Mouse (Mus musculus) thymus, adult 2 months (tissue): ENCODE measurements at regions not wholly inside any gene's neighbourhood (a gene's known extent, or its start where the extent isn't known, plus 50 kb on each side); places are given as distances from the start of the nearest gene placed in this dataset.

Experiments
- DNase-seq: peaks from one replicate; pipeline ENCODE4 v3.0.0; 2021
- H3K27ac ChIP-seq: fragments of 200-500 bp; 2 replicates; pipeline ENCODE4 v1.5.1; 2012; ENCODE audit warnings: low read length, control low read depth; ENCODE audit not compliant: control insufficient read depth, insufficient read depth
- H3K27me3 ChIP-seq: fragments of 200-500 bp; 2 replicates; pipeline ENCODE4 v1.6.1; 2012; ENCODE audit warnings: mild to moderate bottlenecking, low read length, moderate library complexity, mixed read lengths; ENCODE audit not compliant: control insufficient read depth, insufficient read depth
- H3K36me3 ChIP-seq: fragments of 200-500 bp; 2 replicates; pipeline ENCODE4 v1.6.1; 2012; ENCODE audit warnings: mild to moderate bottlenecking, low read length, moderate library complexity; ENCODE audit not compliant: control insufficient read depth, insufficient read depth
- H3K4me1 ChIP-seq: fragments of 200-500 bp; replicated peaks from 2 replicates; pipeline ENCODE4 v1.6.1; 2012; ENCODE audit warnings: low read length; ENCODE audit not compliant: control insufficient read depth, insufficient read depth
- H3K4me3 ChIP-seq: fragments of 200-500 bp; 2 replicates; pipeline ENCODE4 v1.5.1; 2012; ENCODE audit warnings: mild to moderate bottlenecking, low read length, control low read depth, moderate library complexity; ENCODE audit not compliant: control insufficient read depth, insufficient read depth
- CTCF ChIP-seq: fragments of 200-500 bp; IDR thresholded peaks from 2 replicates; pipeline ENCODE4 v1.5.1; 2012; ENCODE audit warnings: mild to moderate bottlenecking, control low read depth, low read length, moderate library complexity, borderline replicate concordance; ENCODE audit not compliant: control insufficient read depth, poor library complexity, insufficient read depth; ENCODE audit errors: extremely low read depth
- POLR2A ChIP-seq: fragments of 200-500 bp; IDR thresholded peaks from 2 replicates; pipeline ENCODE4 v1.6.1; 2012; ENCODE audit warnings: mild to moderate bottlenecking, low read length, control low read depth, moderate library complexity; ENCODE audit not compliant: control insufficient read depth, poor library complexity, insufficient read depth; ENCODE audit errors: extremely low read depth
- WGBS: fragments of 180-500 bp; shearing (Covaris S2); methylation state at CpG from one replicate; pipeline ENCODE4 v1.1.7; 2018; 5-methylcytosine and 5-hydroxymethylcytosine counted together

- Histone ChIP-seq H3K4me3 (no peak overlapping the region), H3K27me3 (no peaks in the 10 kb centered on the region), H3K27ac (no peak overlapping the region), H3K36me3 (no peaks in the 10 kb centered on the region), H3K4me1 (no peaks in the 10 kb centered on the region)
- DNase-seq: no peak
- no peak for TF ChIP-seq POLR2A
- no peak for TF ChIP-seq CTCF
- 94% methylated on average over 7 of the region's 7 CpGs for WGBS
Observed at GRCm38 (mm10) chr3:36329631-36330030, 107.5 kb upstream of the Qrfpr start.

GRCm38 (mm10) chr3:36328927-36329326 is 106.8 kb upstream of the Qrfpr start:
- Histone ChIP-seq H3K36me3 (no peaks in the 10 kb centered on the region), H3K27me3 (no peaks in the 10 kb centered on the region), H3K4me1 (no peaks in the 10 kb centered on the region), H3K27ac (no peak overlapping the region), H3K4me3 (no peak overlapping the region)
- DNase-seq: no peak
- TF ChIP-seq POLR2A (no peak), CTCF (no peak)
- WGBS: 77% methylated on average over 2 of the region's 2 CpGs

- Histone ChIP-seq H3K4me3 (no peak overlapping the region), H3K4me1 (no peaks in the 10 kb centered on the region), H3K27ac (no peak overlapping the region), H3K27me3 (no peaks in the 10 kb centered on the region), H3K36me3 (no peaks in the 10 kb centered on the region)
- TF ChIP-seq POLR2A (no peak), CTCF (no peak)
- DNase-seq: no peak
Observed at GRCm38 (mm10) chr3:36318635-36319034, 96.5 kb upstream of the Qrfpr start.

- 43% methylated on average over 3 of the region's 3 CpGs for WGBS
- TF ChIP-seq POLR2A (no peak), CTCF (no peak)
- Histone ChIP-seq H3K36me3 (no peaks in the 10 kb centered on the region), H3K27me3 (no peaks in the 10 kb centered on the region), H3K4me1 (no peaks in the 10 kb centered on the region), H3K27ac (no peak overlapping the region), H3K4me3 (no peak overlapping the region)
- no peak for DNase-seq
Observed at GRCm38 (mm10) chr3:36311337-36311736, 89.2 kb upstream of the Qrfpr start.

- H3K36me3 ChIP-seq: no peaks in the 10 kb centered on the region
- WGBS: 26% methylated on average over 9 of the region's 9 CpGs
- no peak for DNase-seq
- H3K4me3 ChIP-seq: no peak overlapping the region
- H3K27me3 ChIP-seq: no peaks in the 10 kb centered on the region
- TF ChIP-seq CTCF: no peak
- no peak overlapping the region for H3K27ac ChIP-seq
- no peaks in the 10 kb centered on the region for H3K4me1 ChIP-seq
Observed at GRCm38 (mm10) chr3:36310642-36311267, 88.6 kb upstream of the Qrfpr start.

GRCm38 (mm10) chr3:36296792-36297191 is 74.7 kb upstream of the Qrfpr start:
- H3K4me3 ChIP-seq: no peak overlapping the region
- H3K4me1 ChIP-seq: no peaks in the 10 kb centered on the region
- TF ChIP-seq CTCF (no peak), POLR2A (no peak)
- no peak overlapping the region for H3K27ac ChIP-seq
- WGBS: 80% methylated on average over 3 of the region's 3 CpGs
- H3K36me3 ChIP-seq: no peaks in the 10 kb centered on the region
- no peaks in the 10 kb centered on the region for H3K27me3 ChIP-seq
- no peak for DNase-seq

- H3K4me1 ChIP-seq: no peaks in the 10 kb centered on the region
- no peak overlapping the region for H3K27ac ChIP-seq
- H3K4me3 ChIP-seq: no peak overlapping the region
- H3K36me3 ChIP-seq: no peaks in the 10 kb centered on the region
- no peaks in the 10 kb centered on the region for H3K27me3 ChIP-seq
- DNase-seq: no peak
- 93% methylated on average over 4 of the region's 4 CpGs for WGBS
- TF ChIP-seq CTCF (no peak), POLR2A (no peak)
Observed at GRCm38 (mm10) chr3:36291971-36292370, 69.9 kb upstream of the Qrfpr start.
